Mouse (Mus musculus): Measurements from ENCODE around the gene Ptgs1.

The Ptgs1 gene

GRCm38 (mm10) chr2:36214425-36214824 lies 15.8 kb upstream of the Ptgs1 start:
- no peak for DNase-seq (ENCODE audit: low read depth, low spot score)

GRCm38 (mm10) chr2:36215203-36215739 lies 15.0 kb upstream of the Ptgs1 start:
- no peak for DNase-seq (ENCODE audit: low read depth, low spot score)

- peak; percentile 34 for DNase-seq (ENCODE audit: low read depth, low spot score)
These were observed 13.7 kb upstream of the Ptgs1 start for GRCm38 (mm10) chr2:36216546-36216945.

GRCm38 (mm10) chr2:36216953-36217573 lies 13.2 kb upstream of the Ptgs1 start:
- DNase-seq (ENCODE audit: low read depth, low spot score): no peak

GRCm38 (mm10) chr2:36217692-36218233 lies 12.5 kb upstream of the Ptgs1 start:
- no peak for DNase-seq (ENCODE audit: low read depth, low spot score)

GRCm38 (mm10) chr2:36220106-36220505 lies 10.1 kb upstream of the Ptgs1 start:
- DNase-seq (ENCODE audit: low read depth, low spot score): no peak

- no peak for DNase-seq (ENCODE audit: low read depth, low spot score)
These were observed 9.3 kb upstream of the Ptgs1 start for GRCm38 (mm10) chr2:36220891-36221290.

- no peak for DNase-seq (ENCODE audit: low read depth, low spot score)
These were observed 7.9 kb upstream of the Ptgs1 start for GRCm38 (mm10) chr2:36222168-36222848.

- no peak for DNase-seq (ENCODE audit: low read depth, low spot score)
These were observed 6.8 kb upstream of the Ptgs1 start for GRCm38 (mm10) chr2:36223436-36223835.

- no peak for DNase-seq (ENCODE audit: low read depth, low spot score)
These were observed 6.1 kb upstream of the Ptgs1 start for GRCm38 (mm10) chr2:36224153-36224552.

GRCm38 (mm10) chr2:36224599-36224998 lies 5.6 kb upstream of the Ptgs1 start:
- DNase-seq (ENCODE audit: low read depth, low spot score): no peak

- DNase-seq (ENCODE audit: low read depth, low spot score): no peak
These were observed 741 bp downstream of the Ptgs1 start for GRCm38 (mm10) chr2:36230967-36231366.

- DNase-seq (ENCODE audit: low read depth, low spot score): peak; percentile 34
These were observed 4.5 kb downstream of the Ptgs1 start for GRCm38 (mm10) chr2:36234526-36235368.

GRCm38 (mm10) chr2:36235917-36236316 lies 5.7 kb downstream of the Ptgs1 start:
- no peak for DNase-seq (ENCODE audit: low read depth, low spot score)

- DNase-seq (ENCODE audit: low read depth, low spot score): no peak
These were observed 6.7 kb downstream of the Ptgs1 start for GRCm38 (mm10) chr2:36236889-36237288.

GRCm38 (mm10) chr2:36237557-36237956 lies 7.3 kb downstream of the Ptgs1 start:
- DNase-seq (ENCODE audit: low read depth, low spot score): no peak

- DNase-seq (ENCODE audit: low read depth, low spot score): no peak
These were observed 8.2 kb downstream of the Ptgs1 start for GRCm38 (mm10) chr2:36238467-36238866.

GRCm38 (mm10) chr2:36238951-36239350 lies 8.7 kb downstream of the Ptgs1 start:
- no peak for DNase-seq (ENCODE audit: low read depth, low spot score)

- DNase-seq (ENCODE audit: low read depth, low spot score): no peak
These were observed 12.3 kb downstream of the Ptgs1 start for GRCm38 (mm10) chr2:36242514-36242913.

GRCm38 (mm10) chr2:36243296-36243891 lies 13.2 kb downstream of the Ptgs1 start:
- no peak for DNase-seq (ENCODE audit: low read depth, low spot score)

- DNase-seq (ENCODE audit: low read depth, low spot score): no peak
These were observed 13.7 kb downstream of the Ptgs1 start for GRCm38 (mm10) chr2:36243892-36244309.

GRCm38 (mm10) chr2:36244705-36245104 lies 14.5 kb downstream of the Ptgs1 start:
- DNase-seq (ENCODE audit: low read depth, low spot score): no peak

All from skeletal muscle tissue, adult 2 months (tissue).